Mouse (Mus musculus) spleen, adult 2 months (tissue): Measurements from ENCODE around the gene Teddm1b. TPM values are rescaled to one million over a fixed set of nuclear protein-coding genes. Genes with fewer than 3 reads are reported as not detected.

Experiments
- DNase-seq, 2 experiments: peaks; one replicate each; pipeline versions ENCODE4 v3.0.0 to v3.0.0-alpha.2; 2012 to 2021; ENCODE audit warnings: low spot score in 2 of 2, low read depth in 1 of 2
- H3K27ac ChIP-seq: fragments of 200-500 bp; 2 replicates; pipeline ENCODE4 v1.5.1; 2012; ENCODE audit warnings: low read length, inconsistent platforms; ENCODE audit not compliant: insufficient read depth
- H3K27me3 ChIP-seq: fragments of 200-500 bp; 2 replicates; pipeline ENCODE4 v1.6.1; 2012; ENCODE audit warnings: mild to moderate bottlenecking, moderate library complexity, low read length, inconsistent platforms; ENCODE audit not compliant: control insufficient read depth, insufficient read depth
- H3K36me3 ChIP-seq: fragments of 200-500 bp; 2 replicates; pipeline ENCODE4 v1.6.1; 2012; ENCODE audit warnings: mild to moderate bottlenecking, low read length, inconsistent platforms; ENCODE audit not compliant: control insufficient read depth, insufficient read depth
- H3K4me1 ChIP-seq: fragments of 200-500 bp; 2 replicates; pipeline ENCODE4 v1.6.1; 2011; ENCODE audit warnings: inconsistent platforms; ENCODE audit not compliant: control insufficient read depth, insufficient read depth, insufficient read length
- H3K4me3 ChIP-seq: fragments of 200-500 bp; 2 replicates; pipeline ENCODE4 v1.5.1; 2011; ENCODE audit warnings: mild to moderate bottlenecking, inconsistent platforms; ENCODE audit not compliant: insufficient read depth, insufficient read length; ENCODE audit errors: extremely low read depth
- CTCF ChIP-seq: fragments of 200-500 bp; IDR thresholded peaks from 2 replicates; pipeline ENCODE4 v1.5.1; 2011; ENCODE audit warnings: mild to moderate bottlenecking, inconsistent platforms; ENCODE audit not compliant: insufficient read depth, insufficient read length, insufficient replicate concordance; ENCODE audit errors: extremely low read depth
- POLR2A ChIP-seq: fragments of 200-500 bp; IDR thresholded peaks from 2 replicates; pipeline ENCODE4 v1.6.1; 2011; ENCODE audit warnings: low read depth, low read length, inconsistent platforms
- WGBS: fragments of 180-500 bp; shearing (Covaris S2); methylation state at CpG from one replicate; pipeline ENCODE4 v1.1.7; 2018; 5-methylcytosine and 5-hydroxymethylcytosine counted together
- polyA plus RNA-seq: library from polyadenylated mRNA; depleted of rRNA; stranded (reverse); fragments of >200 nt; gene quantifications from 2 replicates; pipeline ENCODE4 v1.2.3, GENCODE M21; 2012

Teddm1b gene
- polyA plus RNA-seq, 1 experiment, result not detected

DNA sequence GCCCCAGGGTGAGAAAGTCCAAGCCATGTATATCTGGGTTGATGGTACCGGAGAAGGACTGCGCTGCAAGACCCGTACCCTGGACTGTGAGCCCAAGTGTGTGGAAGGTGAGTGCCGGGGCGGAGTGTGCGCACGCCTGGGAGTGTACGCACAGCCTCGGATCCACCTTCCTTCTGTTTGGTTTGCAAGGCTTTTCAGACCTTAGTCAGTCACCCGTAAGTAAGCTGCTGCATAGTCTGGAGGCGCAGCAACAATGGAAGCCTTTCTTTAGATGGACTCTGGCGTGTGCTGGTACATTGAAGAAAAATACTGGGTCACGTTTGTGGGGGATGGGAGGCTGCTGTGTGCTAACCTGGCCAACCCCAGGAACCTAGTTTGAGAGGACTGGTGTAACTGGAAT is 28.9 kb downstream of the Teddm1b start:
- Histone ChIP-seq H3K4me3 (no peak overlapping the region), H3K4me1 (peaks cover 6% of the 10 kb centered on the region; the same call in 1 of the 2 replicates), H3K27ac (no peak overlapping the region), H3K27me3 (no peaks in the 10 kb centered on the region), H3K36me3 (peaks cover 44% of the 10 kb centered on the region)
- no peak for TF ChIP-seq POLR2A
- no peak for TF ChIP-seq CTCF
- 95% methylated on average over 13 of the region's 13 CpGs for WGBS
- no peak for DNase-seq

DNA sequence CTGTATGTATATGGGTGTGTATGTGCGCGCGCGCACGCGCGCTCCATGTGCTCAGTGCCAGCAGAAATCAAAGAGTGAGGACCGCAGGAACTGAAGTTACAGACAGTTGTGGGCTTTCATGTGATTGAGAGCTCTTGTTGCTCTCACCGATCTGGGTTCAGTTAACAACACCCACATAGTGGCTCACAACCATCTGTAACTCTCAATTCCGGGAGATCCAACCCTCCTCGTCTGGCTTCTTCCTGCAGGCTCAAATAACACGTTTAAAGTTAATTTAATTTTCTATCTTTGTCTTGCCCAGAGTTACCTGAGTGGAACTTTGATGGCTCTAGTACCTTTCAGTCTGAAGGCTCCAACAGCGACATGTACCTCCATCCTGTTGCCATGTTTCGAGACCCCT is 30.1 kb downstream of the Teddm1b start:
- no peak overlapping the region for H3K4me3 ChIP-seq
- peaks cover 6% of the 10 kb centered on the region; the same call in 1 of the 2 replicates for H3K4me1 ChIP-seq
- no peak for TF ChIP-seq POLR2A
- TF ChIP-seq CTCF, result no peak
- no peak for DNase-seq
- 96% methylated on average over 14 of the region's 14 CpGs for WGBS
- peaks cover 48% of the 10 kb centered on the region for H3K36me3 ChIP-seq
- no peak overlapping the region for H3K27ac ChIP-seq
- H3K27me3 ChIP-seq, result no peaks in the 10 kb centered on the region

DNA sequence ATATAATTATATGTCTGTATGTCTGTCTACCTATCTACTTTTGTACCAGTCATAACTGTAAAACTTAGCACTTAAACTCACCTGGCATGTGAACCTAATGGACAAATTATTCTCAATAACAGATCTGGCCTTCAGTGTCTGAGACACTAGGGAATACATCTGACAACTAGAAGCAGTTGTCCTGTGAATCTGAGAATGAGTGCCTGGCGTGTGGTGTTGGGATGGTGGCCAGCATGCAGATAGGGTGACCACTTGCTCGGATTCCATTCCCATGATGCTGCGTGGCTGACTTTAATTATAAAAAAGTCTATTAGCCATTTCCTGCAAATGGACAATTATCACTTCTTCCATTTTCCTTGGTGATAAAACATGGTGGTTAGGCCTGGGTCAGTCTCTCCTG is 31.7 kb downstream of the Teddm1b start:
- TF ChIP-seq CTCF, result no peak
- TF ChIP-seq POLR2A, result no peak
- H3K4me3 ChIP-seq, result no peak overlapping the region
- WGBS, result 91% methylated on average over 3 of the region's 3 CpGs
- H3K27me3 ChIP-seq, result no peaks in the 10 kb centered on the region
- peaks cover 6% of the 10 kb centered on the region; the same call in 1 of the 2 replicates for H3K4me1 ChIP-seq
- H3K27ac ChIP-seq, result no peak overlapping the region
- H3K36me3 ChIP-seq, result peaks cover 48% of the 10 kb centered on the region
- DNase-seq, result no peak

GRCm38 (mm10) chr1:153908208-153908607 is 34.1 kb downstream of the Teddm1b start:
- no peak for DNase-seq
- Histone ChIP-seq H3K4me3 (no peak overlapping the region), H3K36me3 (peaks cover 44% of the 10 kb centered on the region), H3K4me1 (no peaks in the 10 kb centered on the region), H3K27me3 (no peaks in the 10 kb centered on the region), H3K27ac (no peak overlapping the region)
- TF ChIP-seq POLR2A, result no peak
- no peak for TF ChIP-seq CTCF
- 80% methylated on average over 6 of the region's 6 CpGs for WGBS

DNA sequence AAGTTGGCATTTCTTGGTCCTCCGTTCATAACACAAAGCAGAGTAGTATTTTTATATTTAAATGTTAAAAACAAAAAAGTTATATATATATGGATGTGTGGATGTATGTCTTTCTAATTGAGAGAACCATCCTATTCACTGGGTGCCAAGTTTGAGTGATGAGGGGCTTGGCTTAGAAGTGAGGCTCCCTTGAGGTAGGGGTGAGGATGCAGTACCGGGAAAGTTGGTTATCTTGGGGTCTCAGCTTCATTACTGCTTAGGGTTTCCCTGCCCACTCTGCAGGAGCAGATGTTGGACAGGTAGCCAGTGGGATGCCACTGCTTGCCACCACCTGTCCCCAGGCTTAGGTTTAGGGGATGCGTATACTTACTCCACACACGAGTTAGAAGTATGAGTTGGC is 34.6 kb downstream of the Teddm1b start:
- peaks cover under 1% of the 10 kb centered on the region; the same call in 1 of the 2 replicates for H3K4me1 ChIP-seq
- H3K36me3 ChIP-seq, result peaks cover 40% of the 10 kb centered on the region
- TF ChIP-seq CTCF (no peak), POLR2A (no peak)
- no peak overlapping the region for H3K27ac ChIP-seq
- H3K4me3 ChIP-seq, result no peak overlapping the region
- no peak for DNase-seq
- WGBS, result 91% methylated on average over 4 of the region's 4 CpGs
- no peaks in the 10 kb centered on the region for H3K27me3 ChIP-seq

DNA sequence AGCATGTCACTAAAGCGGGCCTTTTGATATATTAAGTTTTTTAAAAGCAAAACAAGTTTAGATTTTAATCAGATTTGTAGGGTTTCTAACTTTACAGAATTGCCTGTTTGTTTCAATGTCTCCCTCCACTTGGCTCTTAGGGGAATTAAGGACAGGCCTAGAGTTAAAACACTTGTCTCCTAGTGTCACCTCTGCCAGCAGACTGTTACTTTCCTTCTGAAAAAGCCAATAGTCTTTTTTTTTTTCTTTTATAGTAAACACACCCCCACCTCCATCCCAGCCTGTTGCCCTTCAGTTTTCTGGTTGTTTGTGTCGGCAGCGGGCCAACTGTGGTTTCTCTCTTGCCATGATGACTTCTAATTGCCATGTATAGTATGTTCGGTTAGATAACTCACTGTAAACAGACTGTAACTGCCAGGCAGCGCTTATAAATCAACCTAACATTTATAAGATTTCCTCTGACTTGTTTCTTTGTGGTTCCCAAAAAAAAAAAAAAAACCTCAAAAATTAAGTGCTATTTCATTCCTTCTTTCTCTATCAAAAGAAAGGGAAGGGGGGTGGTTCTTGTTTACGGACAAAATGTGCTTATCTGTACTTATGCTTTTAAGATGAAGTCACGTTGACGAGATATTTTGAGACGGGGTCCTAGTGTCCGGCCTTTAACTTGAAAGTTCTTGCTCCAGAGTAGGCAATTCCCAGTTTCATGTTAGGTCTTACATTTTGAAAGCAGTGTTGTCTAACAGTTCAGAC is 35.2 kb downstream of the Teddm1b start:
- 59% methylated on average over 10 of the region's 10 CpGs for WGBS
- Histone ChIP-seq H3K36me3 (peaks cover 33% of the 10 kb centered on the region), H3K27ac (no peak overlapping the region; the same call in 1 of the 2 replicates)

GRCm38 (mm10) chr1:153909963-153910291 is 35.8 kb downstream of the Teddm1b start:
- DNase-seq, result no peak
- no peak for TF ChIP-seq CTCF
- TF ChIP-seq POLR2A, result no peak
- H3K36me3 ChIP-seq, result peaks cover 29% of the 10 kb centered on the region
- H3K4me1 ChIP-seq, result peaks cover 2% of the 10 kb centered on the region; the same call in 1 of the 2 replicates
- no peak overlapping the region for H3K4me3 ChIP-seq
- H3K27me3 ChIP-seq, result no peaks in the 10 kb centered on the region
- no peak overlapping the region; the same call in 1 of the 2 replicates for H3K27ac ChIP-seq
- 62% methylated on average over 9 of the region's 9 CpGs for WGBS

More for the DNA sequence above, 35.2 kb downstream of the Teddm1b start:
- no peaks in the 10 kb centered on the region for H3K27me3 ChIP-seq
- peaks cover 2% of the 10 kb centered on the region; the same call in 1 of the 2 replicates for H3K4me1 ChIP-seq
- TF ChIP-seq POLR2A (no peak), CTCF (no peak)
- DNase-seq, result no peak
- no peak overlapping the region for H3K4me3 ChIP-seq

- 56% methylated on average over 5 of the region's 5 CpGs for WGBS
- peaks cover 2% of the 10 kb centered on the region; the same call in 1 of the 2 replicates for H3K4me1 ChIP-seq
- H3K36me3 ChIP-seq, result peaks cover 25% of the 10 kb centered on the region
- H3K4me3 ChIP-seq, result no peak overlapping the region
- no peak for TF ChIP-seq POLR2A
- no peak for TF ChIP-seq CTCF
- no peak overlapping the region for H3K27ac ChIP-seq
- H3K27me3 ChIP-seq, result no peaks in the 10 kb centered on the region
- DNase-seq, result no peak
Measured at GRCm38 (mm10) chr1:153910423-153910822, 36.3 kb downstream of the Teddm1b start.
